Mouse (Mus musculus) forebrain, embryonic 14.5 days (tissue): ENCODE data around the gene Fam173b. TPM values are rescaled to one million over a fixed set of nuclear protein-coding genes. Genes with fewer than 3 reads are reported as not detected.
A peak's percentile ranks its signal among the peaks of the same experiment; 100 is the strongest.

Experiments used
- ATAC-seq: fragments of 200-750 bp; cut with Nextera tagmentation; 2 replicates; pipeline ENCODE4 v1.8.0; 2017; ENCODE audit warnings: mild to moderate bottlenecking, moderate library complexity
- DNase-seq: peaks from one replicate; pipeline ENCODE4 v3.0.0-alpha.2; 2015; ENCODE audit warnings: low spot score
- H3K27ac ChIP-seq: fragments of 300-500 bp; sonication (generic); 2 replicates; pipeline ENCODE4 v1.5.1; 2014; ENCODE audit warnings: low read depth, mild to moderate bottlenecking, control low read depth, low read length, moderate library complexity
- H3K27me3 ChIP-seq: fragments of 300-500 bp; sonication (generic); replicated peaks from 2 replicates; pipeline ENCODE4 v1.6.1; 2014; ENCODE audit warnings: low read length, control low read depth, mixed read lengths; ENCODE audit not compliant: control insufficient read depth, insufficient read depth
- H3K36me3 ChIP-seq: fragments of 300-500 bp; sonication (generic); 2 replicates; pipeline ENCODE4 v1.6.1; 2014; ENCODE audit warnings: low read length, control low read depth; ENCODE audit not compliant: control insufficient read depth, insufficient read depth
- H3K4me1 ChIP-seq: fragments of 300-500 bp; sonication (generic); 2 replicates; pipeline ENCODE4 v1.6.1; 2014; ENCODE audit warnings: antibody characterized with exemption, low read length, control low read depth; ENCODE audit not compliant: control insufficient read depth, insufficient read depth
- H3K4me2 ChIP-seq: fragments of 300-500 bp; sonication (generic); 2 replicates; pipeline ENCODE4 v1.6.1; 2014; ENCODE audit warnings: mild to moderate bottlenecking, control low read depth, low read length
- H3K4me3 ChIP-seq: fragments of 300-500 bp; sonication (generic); 2 replicates; pipeline ENCODE4 v1.5.1; 2014; ENCODE audit warnings: low read depth, low read length, control low read depth
- H3K9ac ChIP-seq: fragments of 300-500 bp; sonication (generic); 2 replicates; pipeline ENCODE4 v1.6.1; 2014; ENCODE audit warnings: mild to moderate bottlenecking, low read length, control low read depth, moderate library complexity
- H3K9me3 ChIP-seq: fragments of 300-500 bp; sonication (generic); replicated peaks from 2 replicates; pipeline ENCODE4 v1.6.1; 2016; ENCODE audit warnings: low read length, control low read depth, mixed read lengths; ENCODE audit not compliant: control insufficient read depth
- WGBS: fragments of 180-500 bp; shearing (Covaris S2); extraction: QIAGEN DNeasy Blood & Tissue Kit; methylation state at CpG from one replicate; pipeline ENCODE4 v1.1.7; 2014; 5-methylcytosine and 5-hydroxymethylcytosine counted together
- polyA plus RNA-seq: library from polyadenylated mRNA; unstranded; fragments of >200 nt; fragmentation: Nextera tagmentation; extraction: Ambion mirVana; gene quantifications from 2 replicates; pipeline ENCODE4 v1.2.1, GENCODE M21; 2014

Fam173b gene
- polyA plus RNA-seq, 1 experiment from 2014 or later: 13.3 TPM

GRCm38 (mm10) chr15:31583304-31584085, 18.2 kb upstream of the Fam173b start:
- DNase-seq (no peak), ATAC-seq (no peak)
- Histone ChIP-seq H3K4me1 (no peaks in the 10 kb centered on the region), H3K9me3 (no peaks in the 10 kb centered on the region), H3K36me3 (0 out of 2 replicates have a peak, but pooled peaks cover under 1% of the 10 kb centered on the region), H3K27ac (no peak overlapping the region), H3K4me3 (no peak overlapping the region), H3K4me2 (no peak overlapping the region), H3K27me3 (no peaks in the 10 kb centered on the region), H3K9ac (no peak overlapping the region)
- WGBS: 91% methylated on average over 13 of the region's 13 CpGs

DNA sequence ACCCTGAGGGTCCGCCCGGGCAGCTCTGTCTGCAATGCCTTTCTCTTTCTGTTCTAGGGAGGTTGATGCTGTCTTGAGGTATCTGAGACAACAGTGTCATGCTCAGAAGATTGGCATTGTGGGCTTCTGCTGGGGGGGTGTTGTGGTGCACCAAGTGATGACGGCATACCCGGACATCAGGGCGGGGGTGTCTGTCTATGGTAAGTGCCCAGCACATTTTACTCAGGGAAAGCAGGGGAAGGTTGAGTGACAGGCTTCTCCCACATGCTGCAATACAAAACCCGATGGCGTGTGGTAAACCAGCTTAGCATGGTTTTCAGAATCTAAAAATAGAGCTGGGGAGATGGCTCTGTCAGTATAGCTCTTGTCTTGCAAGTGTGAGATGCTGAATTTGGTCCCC, 16.4 kb upstream of the Fam173b start:
- WGBS: 89% methylated on average over 7 of the region's 7 CpGs
- no peak overlapping the region for H3K9ac ChIP-seq
- no peak overlapping the region for H3K4me3 ChIP-seq
- no peaks in the 10 kb centered on the region for H3K9me3 ChIP-seq
- ATAC-seq (no peak), DNase-seq (no peak)
- H3K36me3 ChIP-seq: peaks cover 17% of the 10 kb centered on the region
- H3K4me1 ChIP-seq: no peaks in the 10 kb centered on the region
- no peak overlapping the region for H3K4me2 ChIP-seq
- H3K27ac ChIP-seq: no peak overlapping the region
- no peaks in the 10 kb centered on the region for H3K27me3 ChIP-seq

- ATAC-seq: no peak
- DNase-seq: no peak
- Histone ChIP-seq H3K27me3 (no peaks in the 10 kb centered on the region), H3K36me3 (peaks cover 26% of the 10 kb centered on the region), H3K27ac (no peak overlapping the region), H3K9me3 (no peaks in the 10 kb centered on the region), H3K4me1 (no peaks in the 10 kb centered on the region), H3K4me3 (no peak overlapping the region), H3K9ac (no peak overlapping the region), H3K4me2 (no peak overlapping the region)
- 89% methylated on average over 5 of the region's 5 CpGs for WGBS
These were observed 15.6 kb upstream of the Fam173b start for GRCm38 (mm10) chr15:31586088-31586487.

- Histone ChIP-seq H3K9ac (no peak overlapping the region), H3K4me1 (no peaks in the 10 kb centered on the region), H3K4me3 (no peak overlapping the region), H3K36me3 (peaks cover 30% of the 10 kb centered on the region), H3K4me2 (no peak overlapping the region), H3K9me3 (no peaks in the 10 kb centered on the region), H3K27ac (no peak overlapping the region), H3K27me3 (no peaks in the 10 kb centered on the region)
- peak; percentile 92 for DNase-seq
- peak; percentile 68 for ATAC-seq
- 4% methylated on average over 4 of the region's 4 CpGs for WGBS
These were observed 15.1 kb upstream of the Fam173b start for GRCm38 (mm10) chr15:31586519-31586918.

GRCm38 (mm10) chr15:31587789-31588188, 13.9 kb upstream of the Fam173b start:
- Histone ChIP-seq H3K27ac (no peak overlapping the region), H3K4me3 (no peak overlapping the region), H3K4me1 (no peaks in the 10 kb centered on the region), H3K4me2 (no peak overlapping the region), H3K9me3 (no peaks in the 10 kb centered on the region), H3K36me3 (peaks cover 43% of the 10 kb centered on the region), H3K27me3 (no peaks in the 10 kb centered on the region), H3K9ac (no peak overlapping the region)
- WGBS: 80% methylated on average over 2 of the region's 2 CpGs
- DNase-seq: no peak
- peak; percentile 21; the same call in 1 of the 2 replicates for ATAC-seq

GRCm38 (mm10) chr15:31588989-31589640, 12.5 kb upstream of the Fam173b start:
- peaks cover 56% of the 10 kb centered on the region for H3K36me3 ChIP-seq
- H3K4me3 ChIP-seq: no peak overlapping the region
- peak overlapping the region; percentile 5; the same call in 1 of the 2 replicates for H3K27ac ChIP-seq
- H3K9ac ChIP-seq: no peak overlapping the region
- H3K9me3 ChIP-seq: no peaks in the 10 kb centered on the region
- ATAC-seq (0 out of 2 replicates have a peak, but pooled peaks have one; percentile 13), DNase-seq (no peak)
- H3K4me2 ChIP-seq: no peak overlapping the region
- H3K27me3 ChIP-seq: no peaks in the 10 kb centered on the region
- H3K4me1 ChIP-seq: no peaks in the 10 kb centered on the region
- WGBS: 75% methylated on average over 8 of the region's 8 CpGs

DNA sequence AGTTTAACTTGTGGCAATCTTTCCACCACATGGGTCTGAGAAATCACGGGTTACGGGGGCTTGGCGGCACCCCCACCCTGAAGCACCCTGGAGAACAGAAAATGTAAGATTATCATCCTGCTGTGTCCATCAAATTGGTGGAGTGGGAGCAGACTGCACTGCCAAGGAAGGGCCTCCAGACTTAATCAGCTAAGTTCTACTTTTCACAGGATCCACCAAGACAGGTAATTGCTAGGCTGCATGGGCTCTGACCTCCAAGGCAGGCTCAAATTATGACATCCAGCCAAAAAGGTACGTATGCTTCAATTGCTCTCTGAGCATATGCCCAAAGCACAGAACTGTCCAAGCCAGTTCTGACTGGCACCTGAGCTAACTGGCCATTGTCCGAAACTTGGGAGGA, 11.5 kb upstream of the Fam173b start:
- Histone ChIP-seq H3K4me3 (no peak overlapping the region), H3K4me1 (no peaks in the 10 kb centered on the region), H3K36me3 (peaks cover 67% of the 10 kb centered on the region), H3K9me3 (no peaks in the 10 kb centered on the region), H3K27ac (no peak overlapping the region), H3K9ac (no peak overlapping the region), H3K27me3 (no peaks in the 10 kb centered on the region), H3K4me2 (no peak overlapping the region)
- ATAC-seq (no peak), DNase-seq (no peak)
- WGBS: 97% methylated on average over 5 of the region's 5 CpGs

DNA sequence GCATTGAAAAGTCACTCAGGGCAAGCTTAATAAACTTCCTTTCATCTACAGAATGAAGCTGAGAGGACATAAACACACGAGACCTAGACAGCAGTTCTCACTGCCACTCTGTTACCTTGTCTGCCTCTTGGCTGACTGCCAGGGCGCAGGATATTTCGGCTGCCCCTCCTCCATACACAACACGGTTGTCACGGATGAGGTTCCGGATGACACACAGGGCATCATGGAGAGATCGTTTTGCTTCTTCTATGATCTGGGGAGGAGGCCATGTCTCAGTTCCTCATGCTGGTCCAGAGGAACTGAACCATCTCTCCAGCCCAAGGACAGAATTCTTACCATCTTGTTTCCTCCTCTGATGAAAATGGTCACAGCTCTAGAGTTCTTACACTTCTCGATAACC, 9.1 kb upstream of the Fam173b start:
- Histone ChIP-seq H3K9me3 (no peaks in the 10 kb centered on the region), H3K4me2 (no peak overlapping the region), H3K4me3 (no peak overlapping the region), H3K27ac (no peak overlapping the region), H3K36me3 (peaks cover 89% of the 10 kb centered on the region), H3K9ac (no peak overlapping the region), H3K4me1 (no peaks in the 10 kb centered on the region), H3K27me3 (no peaks in the 10 kb centered on the region)
- DNase-seq: no peak
- WGBS: 89% methylated on average over 8 of the region's 8 CpGs
- no peak for ATAC-seq

DNA sequence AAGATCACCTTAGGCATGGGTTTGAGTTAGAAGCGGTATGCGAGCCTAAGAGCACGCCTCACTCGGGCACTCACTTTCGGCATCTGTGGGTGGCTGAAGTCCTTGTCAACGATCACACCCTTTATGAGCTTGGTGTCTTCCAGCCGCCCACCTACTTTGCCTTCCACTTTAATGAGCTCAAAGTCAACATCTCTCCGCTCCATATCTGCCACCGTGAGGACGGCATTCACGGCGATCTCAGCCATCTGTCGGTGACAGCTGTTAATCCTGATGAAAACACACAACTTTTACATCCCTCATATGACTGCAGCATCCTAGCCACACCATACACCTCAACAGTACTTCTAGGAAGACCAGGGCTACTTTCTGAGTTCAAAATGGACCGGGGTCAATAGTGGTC, 7.4 kb upstream of the Fam173b start:
- H3K27ac ChIP-seq: no peak overlapping the region

More for the DNA sequence above, 7.4 kb upstream of the Fam173b start:
- H3K4me1 ChIP-seq: peaks cover 7% of the 10 kb centered on the region; the same call in 1 of the 2 replicates
- DNase-seq: no peak
- H3K27me3 ChIP-seq: no peaks in the 10 kb centered on the region
- no peak for ATAC-seq
- H3K9me3 ChIP-seq: no peaks in the 10 kb centered on the region
- H3K4me3 ChIP-seq: no peak overlapping the region
- no peak overlapping the region for H3K9ac ChIP-seq
- H3K4me2 ChIP-seq: no peak overlapping the region
- 89% methylated on average over 14 of the region's 14 CpGs for WGBS
- H3K36me3 ChIP-seq: peaks cover 89% of the 10 kb centered on the region
